ENCODE assay signal across 23 mouse cellular contexts in genomic region chr5:21486798-21487197, GRCm38 (mm10). TPM values are rescaled to one million over a fixed set of nuclear protein-coding genes. Genes with fewer than 3 reads are reported as not detected.
DNase-seq lines count a peak whose midpoint lies in the region; ATAC-seq and TF ChIP-seq lines count a peak whose summit lies in the region.
"Had no signal": no experiment of that assay in that cellular context is flagged by ENCODE, and none has a peak within 500 bp of the region (broad histone marks: within the 10 kb centered on the region; RNA-seq: fewer than 3 reads in every experiment).

No protein-coding gene starts in this region.

- no peaks in the 10 kb centered on the region for H3K27me3 ChIP-seq in C2C12 (ENCODE audit: control insufficient read depth, insufficient read depth, insufficient read length)
- no peaks in the 10 kb centered on the region for H3K27me3 ChIP-seq in embryonic facial prominence, embryonic 13.5 days
- H3K27me3 ChIP-seq: CH12.LX; hindbrain, embryonic 13.5 days; intestine, embryonic 15.5 days had no signal

- H3K79me2 ChIP-seq in C2C12 (ENCODE audit: control insufficient read depth, insufficient read depth): no peaks in the 10 kb centered on the region

- H3K9me3 ChIP-seq in embryonic facial prominence, embryonic 13.5 days: no peaks in the 10 kb centered on the region
- H3K9me3 ChIP-seq: G1E; hindbrain, embryonic 10.5 days; hindbrain, embryonic 13.5 days; intestine, embryonic 15.5 days had no signal

- H3K9ac ChIP-seq in embryonic facial prominence, embryonic 13.5 days: no peak overlapping the region
- H3K9ac ChIP-seq: forebrain, postnatal 0 days; hindbrain, embryonic 13.5 days; intestine, embryonic 15.5 days had no signal

- TF ChIP-seq CTCF in gastrocnemius, adult 2 months (IDR thresholded peaks at IDR 0.05): no peak
- no peak for TF ChIP-seq CTCF in C2C12 (IDR thresholded peaks at IDR 0.05; ENCODE audit: control insufficient read depth, insufficient read depth, insufficient read length)
- no peak for TF ChIP-seq CTCF in embryonic fibroblast, embryonic 13.5 days (IDR thresholded peaks at IDR 0.05; ENCODE audit: borderline replicate concordance, insufficient read depth, low read length)

- H3K36me3 ChIP-seq in C2C12 (ENCODE audit: control insufficient read depth, insufficient read depth): no peaks in the 10 kb centered on the region
- H3K36me3 ChIP-seq in embryonic facial prominence, embryonic 13.5 days: no peaks in the 10 kb centered on the region
- H3K36me3 ChIP-seq: hindbrain, embryonic 10.5 days; hindbrain, embryonic 13.5 days; intestine, embryonic 15.5 days had no signal

- intact Hi-C loops in gastrocnemius, adult 2 months (cut with DNase I): loop anchor here (5.0 kb wide), 1 partner anchor 44 kb away; no protein-coding TSS in a partner anchor

- no peak overlapping the region for H3ac ChIP-seq in C2C12 (ENCODE audit: control insufficient read depth, insufficient read length, low read depth)

- no peak overlapping the region for H3K4me2 ChIP-seq in embryonic facial prominence, embryonic 13.5 days
- H3K4me2 ChIP-seq: heart, embryonic 11.5 days; hindbrain, embryonic 13.5 days; intestine, embryonic 15.5 days had no signal

- peaks cover 65% of the 10 kb centered on the region for H3K4me1 ChIP-seq in embryonic facial prominence, embryonic 13.5 days
- H3K4me1 ChIP-seq in embryonic fibroblast, embryonic 13.5 days (ENCODE audit: control insufficient read depth, insufficient read depth, low read length): peaks cover 26% of the 10 kb centered on the region
- H3K4me1 ChIP-seq: intestine, embryonic 15.5 days had no signal

- H3K79me3 ChIP-seq in C2C12 (ENCODE audit: low read depth): no peaks in the 10 kb centered on the region

- no peak for ATAC-seq in embryonic facial prominence, embryonic 13.5 days (ENCODE audit: insufficient number of reproducible peaks, insufficient read depth, low FRiP score, low TSS enrichment, low read depth)
- ATAC-seq in monocyte, adult 5-6 weeks (replicated peaks; ENCODE audit: insufficient number of reproducible peaks, low FRiP score, low TSS enrichment, poor library complexity, severe bottlenecking): no peak
- ATAC-seq: forebrain, embryonic 14.5 days; forebrain, postnatal 0 days; hindbrain, embryonic 16.5 days; intestine, embryonic 15.5 days had no signal

- no peak for DNase-seq in gastrocnemius, adult 2 months
- no peak for DNase-seq in gastrocnemius, postnatal 4 days (ENCODE audit: low spot score in 2 of 2)
- no peak for DNase-seq in thymus, adult 18-20 months
- no peak for DNase-seq in testis, postnatal 14 days (ENCODE audit: low spot score)
- DNase-seq: adrenal gland, adult 2 months; adrenal gland, postnatal 14 days; cerebellum, adult 11 months; forebrain, postnatal 0 days; gastrocnemius, postnatal 25 days; kidney, adult 11 months had no signal

- H3K27ac ChIP-seq in gastrocnemius, adult 2 months: peak overlapping the region; percentile 51; the same call in 1 of the 2 replicates
- H3K27ac ChIP-seq in embryonic facial prominence, embryonic 13.5 days: peak overlapping the region; percentile 71
- H3K27ac ChIP-seq in embryonic fibroblast, embryonic 13.5 days (ENCODE audit: insufficient read depth, low read length): peak overlapping the region; percentile 99
- H3K27ac ChIP-seq: hindbrain, embryonic 10.5 days; hindbrain, embryonic 13.5 days had no signal

- no peak overlapping the region for H3K4me3 ChIP-seq in gastrocnemius, adult 2 months
- no peak overlapping the region for H3K4me3 ChIP-seq in C2C12 (ENCODE audit: insufficient read depth, poor library complexity, severe bottlenecking)
- H3K4me3 ChIP-seq in embryonic facial prominence, embryonic 13.5 days: no peak overlapping the region
- H3K4me3 ChIP-seq in embryonic fibroblast, embryonic 13.5 days (ENCODE audit: insufficient read depth, low read length): no peak overlapping the region
- H3K4me3 ChIP-seq: hindbrain, embryonic 10.5 days; hindbrain, embryonic 13.5 days; intestine, embryonic 15.5 days had no signal

- TF ChIP-seq POLR2A in embryonic fibroblast, embryonic 13.5 days (IDR thresholded peaks at IDR 0.05; ENCODE audit: low read depth, low read length): no peak

- 43% methylated on average over 5 of the region's 5 CpGs for WGBS in embryonic facial prominence, embryonic 13.5 days

TF ChIP-seq in C2C12, 6 proteins besides CTCF, POLR2A, EP300 and RAD21:
- TF ChIP-seq MYOG (IDR thresholded peaks at IDR 0.05; ENCODE audit: control insufficient read depth, extremely low read depth, insufficient read length): no peak
- peak; percentile 6 for TF ChIP-seq MYOD1 (IDR thresholded peaks at IDR 0.05; ENCODE audit: control insufficient read depth, insufficient read length, low read depth)

RNA-seq across cellular contexts. Expression of gene Lrrc17, which starts 56.6 kb away (rescaled TPM):
- 1 to 10 TPM; 1.0 to 1.8 TPM for total RNA-seq in gastrocnemius, adult 2 months (2021)
- total RNA-seq in gastrocnemius, postnatal 4 days (2021): 10 to 100 TPM; 59.6 to 70.9 TPM
- 22.7 TPM for polyA plus RNA-seq in C2C12 (2012; fragmentation: generic; extraction: Trizol)
- polyA plus RNA-seq in embryonic facial prominence, embryonic 13.5 days (2015; fragmentation: Nextera tagmentation; extraction: Ambion mirVana): 115 and 129 TPM in 2 replicates
- polyA plus RNA-seq in embryonic fibroblast, embryonic 13.5 days (2011; ENCODE audit: insufficient read length, low read depth, missing spikeins): 187 and 323 TPM in 2 replicates
- not detected in 3 replicates for total RNA-seq in monocyte, adult 5-6 weeks (2017)
- total RNA-seq: CH12.LX; granulocyte monocyte progenitor cell, adult 5-6 weeks had no signal
- polyA plus RNA-seq: G1E had no signal

Comparison
In these comparisons a context has a peak if more than half of its experiments do, and no peak if none do; other contexts are left out.
1. RNA of gene Lrrc17, which starts 56.6 kb away (total RNA-seq): 59.6 to 70.9 TPM in gastrocnemius, postnatal 4 days; 1.0 to 1.8 TPM in gastrocnemius, adult 2 months and not detected in monocyte, adult 5-6 weeks; every median in the first group is over 10 times any median in the second.
2. Peak in every context shown above with its lines, with median percentiles within 50 percentile points of each other: H3K27ac ChIP-seq.